Mouse (Mus musculus) brain, embryonic 14.5 days (tissue): ENCODE measurements at regions not wholly inside any gene's neighbourhood (a gene's known extent, or its start where the extent isn't known, plus 50 kb on each side); places are given as distances from the start of the nearest gene placed in this dataset.

Experiments
- CTCF ChIP-seq: fragments of 200-500 bp; IDR thresholded peaks from 2 replicates; pipeline ENCODE4 v1.5.1; 2012; ENCODE audit warnings: inconsistent platforms, mild to moderate bottlenecking, moderate library complexity, borderline replicate concordance; ENCODE audit not compliant: insufficient read depth, insufficient read length; ENCODE audit errors: extremely low read depth
- POLR2A ChIP-seq: fragments of 200-500 bp; IDR thresholded peaks from 2 replicates; pipeline ENCODE4 v1.6.1; 2012; ENCODE audit warnings: mild to moderate bottlenecking, inconsistent platforms, borderline replicate concordance; ENCODE audit not compliant: poor library complexity, insufficient read depth, insufficient read length, severe bottlenecking; ENCODE audit errors: extremely low read depth

GRCm38 (mm10) chr2:146728693-146729092, 127.0 kb upstream of the Kiz start:
- no peak for TF ChIP-seq POLR2A
- TF ChIP-seq CTCF: no peak
